Comparison of ENCODE assay signal across 15 mouse cellular contexts in the genomic region with DNA sequence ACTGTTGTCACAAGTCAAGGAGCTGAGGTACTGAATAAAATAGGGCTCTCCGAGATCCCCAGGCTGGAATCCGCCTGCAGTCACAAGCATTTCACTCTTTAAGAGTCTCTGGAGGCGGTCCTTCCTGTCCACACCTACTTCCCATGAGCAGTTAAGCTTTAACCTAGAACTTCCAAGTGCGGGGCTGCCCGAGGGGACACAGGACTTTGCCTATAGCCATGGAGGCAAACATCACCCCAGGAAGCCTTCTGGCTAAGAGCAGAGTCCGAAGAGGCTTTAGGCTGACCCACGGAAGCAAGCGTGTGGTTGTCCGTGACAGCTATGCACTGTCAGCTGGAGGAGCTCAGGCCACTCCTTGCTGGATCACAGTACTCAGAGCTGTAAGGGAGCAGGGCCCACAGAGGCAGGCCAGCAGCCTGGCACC. TPM values are rescaled to one million over a fixed set of nuclear protein-coding genes. Genes with fewer than 3 reads are reported as not detected.
A peak's percentile ranks its signal among the peaks of the same experiment; 100 is the strongest.
DNase-seq lines count a peak whose midpoint lies in the region; ATAC-seq and TF ChIP-seq lines count a peak whose summit lies in the region.
"Had no signal": no experiment of that assay in that cellular context is flagged by ENCODE, and none has a peak within 500 bp of the region (broad histone marks: within the 10 kb centered on the region; RNA-seq: fewer than 3 reads in every experiment).

No protein-coding gene starts in this region.

- TF ChIP-seq CTCF in liver, postnatal 0 days (IDR thresholded peaks at IDR 0.05; ENCODE audit: low read depth) = no peak

- H3K27me3 ChIP-seq in kidney, embryonic 14.5 days (ENCODE audit: control insufficient read depth, insufficient read depth, low read length) = no peaks in the 10 kb centered on the region
- no peaks in the 10 kb centered on the region for H3K27me3 ChIP-seq in liver, postnatal 0 days (ENCODE audit: insufficient read depth, low read length)
- H3K27me3 ChIP-seq: lung, embryonic 15.5 days; neural tube, embryonic 12.5 days had no signal

- H3K4me3 ChIP-seq in kidney, embryonic 14.5 days (ENCODE audit: low read length) = no peak overlapping the region
- no peak overlapping the region for H3K4me3 ChIP-seq in liver, postnatal 0 days (ENCODE audit: low read depth, low read length)
- H3K4me3 ChIP-seq: lung, embryonic 15.5 days; neural tube, embryonic 12.5 days had no signal

- H3K9ac ChIP-seq in kidney, embryonic 14.5 days (ENCODE audit: low read depth, low read length) = no peak overlapping the region
- H3K9ac ChIP-seq in liver, postnatal 0 days (replicated peaks) = no peak overlapping the region; the same call in 1 of the 2 replicates
- H3K9ac ChIP-seq: hindbrain, embryonic 14.5 days; lung, embryonic 15.5 days; neural tube, embryonic 12.5 days had no signal

- ATAC-seq in kidney, embryonic 14.5 days (ENCODE audit: low FRiP score, low TSS enrichment) = no peak
- no peak for ATAC-seq in liver, postnatal 0 days
- ATAC-seq: CD4-positive, CD25-positive, alpha-beta regulatory T cell, adult 4 months had no signal

- H3K36me3 ChIP-seq in kidney, embryonic 14.5 days (ENCODE audit: control insufficient read depth, insufficient read depth, low read length) = peaks cover 37% of the 10 kb centered on the region
- peaks cover 29% of the 10 kb centered on the region for H3K36me3 ChIP-seq in liver, postnatal 0 days (replicated peaks; ENCODE audit: insufficient read depth, low read length)

- 80% methylated on average over 9 of the region's 9 CpGs for WGBS in kidney, embryonic 14.5 days
- WGBS in liver, postnatal 0 days (ENCODE audit: insufficient replicate concordance) = 67% methylated on average over 9 of the region's 9 CpGs

- no peaks in the 10 kb centered on the region for H3K4me1 ChIP-seq in kidney, embryonic 14.5 days (ENCODE audit: control insufficient read depth, insufficient read depth, low read length)
- H3K4me1 ChIP-seq in liver, postnatal 0 days (ENCODE audit: insufficient read depth) = peaks cover 44% of the 10 kb centered on the region
- H3K4me1 ChIP-seq: neural tube, embryonic 12.5 days had no signal

- H3K4me2 ChIP-seq in kidney, embryonic 14.5 days (replicated peaks; ENCODE audit: low read depth, low read length) = no peak overlapping the region
- H3K4me2 ChIP-seq in liver, postnatal 0 days (ENCODE audit: low read depth, low read length) = peak overlapping the region; percentile 50
- H3K4me2 ChIP-seq: hindbrain, embryonic 14.5 days; lung, embryonic 15.5 days; neural tube, embryonic 12.5 days had no signal

- peak; percentile 72 for DNase-seq in kidney, adult 11 months
- peak; percentile 68 for DNase-seq in kidney, postnatal 10 days
- peak; percentile 32 for DNase-seq in liver, postnatal 0 days
- peak; percentile 77 for DNase-seq in yolk sac, embryonic 10.5 days (ENCODE audit: low spot score)
- no peak for DNase-seq in layer of hippocampus, adult 18-20 months (ENCODE audit: low spot score in 2 of 2)
- no peak for DNase-seq in ovary, postnatal 36 days (ENCODE audit: low spot score)
- DNase-seq: cerebellum, postnatal 14 days; midbrain, embryonic 14.5 days; retina, postnatal 1 day; thymus, postnatal 25 days had no signal

- TF ChIP-seq EP300 in liver, postnatal 0 days (IDR thresholded peaks at IDR 0.05; ENCODE audit: low read depth) = no peak

- no peaks in the 10 kb centered on the region for H3K9me3 ChIP-seq in kidney, embryonic 14.5 days (ENCODE audit: control insufficient read depth, low read length)
- H3K9me3 ChIP-seq in liver, postnatal 0 days (ENCODE audit: low read length) = no peaks in the 10 kb centered on the region
- H3K9me3 ChIP-seq: lung, embryonic 15.5 days; neural tube, embryonic 12.5 days had no signal

- no peak overlapping the region for H3K27ac ChIP-seq in kidney, embryonic 14.5 days (ENCODE audit: low read depth, low read length)
- peak overlapping the region; percentile 92 for H3K27ac ChIP-seq in liver, postnatal 0 days (ENCODE audit: low read depth)
- H3K27ac ChIP-seq: hindbrain, embryonic 14.5 days; lung, embryonic 15.5 days; neural tube, embryonic 12.5 days had no signal

RNA-seq across cellular contexts. Expression of gene St3gal4, which starts 9.9 kb away (rescaled TPM):
- 14.2 and 19.1 TPM in 2 replicates for polyA plus RNA-seq in kidney, embryonic 14.5 days (2014; fragmentation: Nextera tagmentation; extraction: Ambion mirVana)
- polyA plus RNA-seq in liver, postnatal 0 days (2015; fragmentation: Nextera tagmentation; extraction: Ambion mirVana) = 23.6 and 26.5 TPM in 2 replicates
- 10 to 100 TPM; 26.8 to 31.0 TPM for total RNA-seq in layer of hippocampus, adult 18-20 months (2021)

RNA-seq across cellular contexts. Expression of gene Dcps, which starts 46.9 kb away (rescaled TPM):
- 93.1 and 99.9 TPM in 2 replicates for polyA plus RNA-seq in kidney, embryonic 14.5 days (2014; fragmentation: Nextera tagmentation; extraction: Ambion mirVana)
- polyA plus RNA-seq in liver, postnatal 0 days (2015; fragmentation: Nextera tagmentation; extraction: Ambion mirVana) = 23.7 and 23.9 TPM in 2 replicates
- total RNA-seq in layer of hippocampus, adult 18-20 months (2021) = 10 to 100 TPM; 21.1 to 21.2 TPM

Comparison
In these comparisons a context has a peak if more than half of its experiments do, and no peak if none do; other contexts are left out.
1. DNase-seq: peak in kidney, adult 11 months (single experiment), kidney, postnatal 10 days (single experiment), liver, postnatal 0 days (single experiment) and yolk sac, embryonic 10.5 days (single experiment); none in layer of hippocampus, adult 18-20 months (0 of 2) and ovary, postnatal 36 days (single experiment).